Mouse (Mus musculus) lung, postnatal 0 days (tissue): ENCODE results near the gene Alox12e. TPM values are rescaled to one million over a fixed set of nuclear protein-coding genes. Genes with fewer than 3 reads are reported as not detected.

Experiments used
- ATAC-seq: fragments of 200-750 bp; cut with Nextera tagmentation; 2 replicates; pipeline ENCODE4 v1.8.0; 2017; ENCODE audit warnings: moderate library complexity
- DNase-seq: peaks from one replicate; pipeline ENCODE4 v3.0.0-alpha.2; 2016; ENCODE audit warnings: low spot score
- H3K27ac ChIP-seq: fragments of 300-500 bp; sonication (generic); 2 replicates; pipeline ENCODE4 v1.5.1; 2014; ENCODE audit warnings: antibody characterized with exemption, mild to moderate bottlenecking, low read length, mixed read lengths
- H3K27me3 ChIP-seq: fragments of 300-500 bp; sonication (generic); replicated peaks from 2 replicates; pipeline ENCODE4 v1.6.1; 2014; ENCODE audit warnings: low read length, mixed read lengths; ENCODE audit not compliant: insufficient read depth
- H3K36me3 ChIP-seq: fragments of 300-500 bp; sonication (generic); 2 replicates; pipeline ENCODE4 v1.6.1; 2014; ENCODE audit warnings: low read length, mixed read lengths; ENCODE audit not compliant: insufficient read depth
- H3K4me1 ChIP-seq: fragments of 300-500 bp; sonication (generic); 2 replicates; pipeline ENCODE4 v1.6.1; 2014; ENCODE audit warnings: antibody characterized with exemption, low read depth, low read length, mixed read lengths; ENCODE audit not compliant: insufficient read depth
- H3K4me2 ChIP-seq: fragments of 300-500 bp; sonication (generic); replicated peaks from 2 replicates; pipeline ENCODE4 v1.6.1; 2014; ENCODE audit warnings: low read depth, mild to moderate bottlenecking, low read length, moderate library complexity, mixed read lengths
- H3K4me3 ChIP-seq: fragments of 300-500 bp; sonication (generic); 2 replicates; pipeline ENCODE4 v1.5.1; 2014; ENCODE audit warnings: low read depth, low read length
- H3K9ac ChIP-seq: fragments of 300-500 bp; sonication (generic); replicated peaks from 2 replicates; pipeline ENCODE4 v1.6.1; 2014; ENCODE audit warnings: low read depth, mild to moderate bottlenecking
- H3K9me3 ChIP-seq: fragments of 300-500 bp; sonication (generic); 2 replicates; pipeline ENCODE4 v1.6.1; 2016; ENCODE audit warnings: low read length, mixed read lengths
- CTCF ChIP-seq: IDR thresholded peaks from 2 replicates; pipeline ENCODE4 v1.5.1; 2016; ENCODE audit warnings: antibody characterized with exemption, mild to moderate bottlenecking
- EP300 ChIP-seq: IDR thresholded peaks from 2 replicates; pipeline ENCODE4 v1.6.1; 2016; ENCODE audit warnings: antibody characterized with exemption, mild to moderate bottlenecking, control low read depth
- WGBS: fragments of 180-500 bp; shearing (Covaris S2); extraction: QIAGEN DNeasy Blood & Tissue Kit; methylation state at CpG from one replicate; pipeline ENCODE4 v1.1.7; 2014; 5-methylcytosine and 5-hydroxymethylcytosine counted together
- polyA plus RNA-seq: library from polyadenylated mRNA; unstranded; fragments of >200 nt; fragmentation: Nextera tagmentation; extraction: Ambion mirVana; gene quantifications from 2 replicates; pipeline ENCODE4 v1.2.1, GENCODE M21; 2015

The Alox12e gene
- polyA plus RNA-seq, 1 experiment from 2014 or later: 0.11 TPM

- H3K36me3 ChIP-seq: no peaks in the 10 kb centered on the region
- DNase-seq: peak; percentile 84
- no peak overlapping the region for H3K27ac ChIP-seq
- H3K9me3 ChIP-seq: no peaks in the 10 kb centered on the region
- no peak overlapping the region for H3K4me3 ChIP-seq
- peaks cover 4% of the 10 kb centered on the region; the same call in 1 of the 2 replicates for H3K4me1 ChIP-seq
- TF ChIP-seq EP300 (no peak), CTCF (no peak)
- no peak overlapping the region for H3K4me2 ChIP-seq
- WGBS: 21% methylated on average over 3 of the region's 3 CpGs
- H3K9ac ChIP-seq: no peak overlapping the region
- ATAC-seq: peak; percentile 85
- H3K27me3 ChIP-seq: no peaks in the 10 kb centered on the region
Observed at GRCm38 (mm10) chr11:70280441-70280840, 42.0 kb downstream of the Alox12e start.

- 88% methylated on average over 3 of the region's 3 CpGs for WGBS
- no peak overlapping the region for H3K4me3 ChIP-seq
- H3K4me1 ChIP-seq: peaks cover 4% of the 10 kb centered on the region; the same call in 1 of the 2 replicates
- no peaks in the 10 kb centered on the region for H3K27me3 ChIP-seq
- no peaks in the 10 kb centered on the region for H3K36me3 ChIP-seq
- no peak overlapping the region for H3K27ac ChIP-seq
- H3K9me3 ChIP-seq: no peaks in the 10 kb centered on the region
- H3K9ac ChIP-seq: no peak overlapping the region
- no peak for ATAC-seq
- no peak for TF ChIP-seq CTCF
- H3K4me2 ChIP-seq: no peak overlapping the region
- DNase-seq: no peak
Observed at GRCm38 (mm10) chr11:70278961-70279360, 43.5 kb downstream of the Alox12e start.

- Histone ChIP-seq H3K9ac (no peak overlapping the region), H3K9me3 (no peaks in the 10 kb centered on the region), H3K4me3 (no peak overlapping the region), H3K4me2 (no peak overlapping the region), H3K27me3 (no peaks in the 10 kb centered on the region), H3K4me1 (no peaks in the 10 kb centered on the region), H3K36me3 (no peaks in the 10 kb centered on the region), H3K27ac (no peak overlapping the region)
- TF ChIP-seq EP300 (no peak), CTCF (no peak)
- DNase-seq: no peak
- 67% methylated on average over 7 of the region's 7 CpGs for WGBS
- ATAC-seq: no peak
Observed at GRCm38 (mm10) chr11:70271641-70272040, 50.8 kb downstream of the Alox12e start.

GRCm38 (mm10) chr11:70266405-70266804, 56.0 kb downstream of the Alox12e start:
- 64% methylated on average over 1 of the region's 1 CpGs for WGBS
- H3K27me3 ChIP-seq: no peaks in the 10 kb centered on the region
- no peak overlapping the region for H3K4me3 ChIP-seq
- DNase-seq: peak; percentile 64
- peak; percentile 57 for ATAC-seq
- H3K27ac ChIP-seq: no peak overlapping the region
- H3K4me1 ChIP-seq: no peaks in the 10 kb centered on the region; the same call in 1 of the 2 replicates
- no peak overlapping the region for H3K9ac ChIP-seq
- TF ChIP-seq EP300 (no peak), CTCF (no peak)
- no peaks in the 10 kb centered on the region for H3K36me3 ChIP-seq
- H3K4me2 ChIP-seq: no peak overlapping the region
- H3K9me3 ChIP-seq: no peaks in the 10 kb centered on the region

DNA sequence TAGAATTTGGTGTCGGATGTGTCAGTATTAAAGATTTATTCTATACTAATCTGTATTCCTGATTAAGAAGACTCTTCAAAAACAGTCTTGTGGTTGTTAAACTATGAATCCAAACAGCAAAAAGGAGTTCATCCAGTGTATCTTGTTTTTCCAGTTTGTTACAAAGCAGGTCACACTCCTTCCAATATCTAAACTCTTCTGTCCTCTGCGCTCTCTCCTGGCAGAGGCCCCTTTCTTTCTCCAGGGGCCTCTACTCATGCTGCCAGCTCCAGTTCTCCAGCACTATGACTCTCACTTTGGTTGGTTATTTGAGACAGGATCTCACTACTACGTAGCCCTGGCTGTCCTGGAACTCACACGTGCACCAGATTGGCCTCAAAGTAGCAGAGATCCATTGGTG, 56.6 kb downstream of the Alox12e start:
- DNase-seq (no peak), ATAC-seq (no peak)
- no peaks in the 10 kb centered on the region for H3K36me3 ChIP-seq
- no peak overlapping the region for H3K27ac ChIP-seq
- H3K4me3 ChIP-seq: no peak overlapping the region
- H3K4me2 ChIP-seq: no peak overlapping the region
- H3K9me3 ChIP-seq: no peaks in the 10 kb centered on the region
- TF ChIP-seq CTCF (no peak), EP300 (no peak)
- no peaks in the 10 kb centered on the region; the same call in 1 of the 2 replicates for H3K4me1 ChIP-seq
- H3K27me3 ChIP-seq: no peaks in the 10 kb centered on the region
- 51% methylated on average over 4 of the region's 4 CpGs for WGBS
- no peak overlapping the region for H3K9ac ChIP-seq

Other genes starting within 250 kb of the Alox12e start
- gene Asgr2, start 230.0 kb downstream of the Alox12e start, polyA plus RNA-seq: not detected in 2 replicates
- 0.90 and 1.2 TPM in 2 replicates for gene Mgl2, start 192.3 kb downstream of the Alox12e start, polyA plus RNA-seq
- 0.54 and 0.70 TPM in 2 replicates for gene Clec10a, start 166.4 kb downstream of the Alox12e start, polyA plus RNA-seq
- 7.9 TPM in 2 replicates for gene Slc16a11, start 109.9 kb downstream of the Alox12e start, polyA plus RNA-seq
- 4.5 and 6.0 TPM in 2 replicates for gene Slc16a13, start 101.6 kb downstream of the Alox12e start, polyA plus RNA-seq
- gene Bcl6b, start 92.8 kb downstream of the Alox12e start, polyA plus RNA-seq: 19.2 and 31.6 TPM in 2 replicates
- 115 and 118 TPM in 2 replicates for gene 0610010K14Rik, start 84.7 kb downstream of the Alox12e start, polyA plus RNA-seq
- 11.0 and 15.3 TPM in 2 replicates for gene Gm21988, start 82.8 kb downstream of the Alox12e start, polyA plus RNA-seq
- gene Rnasek, start 82.8 kb downstream of the Alox12e start, polyA plus RNA-seq: 462 and 484 TPM in 2 replicates
- 5.8 and 7.0 TPM in 2 replicates for gene Alox12, start 67.3 kb downstream of the Alox12e start, polyA plus RNA-seq
- 0.26 and 0.57 TPM in 2 replicates for gene Alox15, start 29.4 kb upstream of the Alox12e start, polyA plus RNA-seq
- 9.1 and 9.6 TPM in 2 replicates for gene Pelp1, start 87.4 kb upstream of the Alox12e start, polyA plus RNA-seq
- gene Arrb2, start 110.0 kb upstream of the Alox12e start, polyA plus RNA-seq: 12.7 and 13.7 TPM in 2 replicates
- gene Med11, start 129.3 kb upstream of the Alox12e start, polyA plus RNA-seq: 37.3 and 37.9 TPM in 2 replicates
- gene Zmynd15, start 136.8 kb upstream of the Alox12e start, polyA plus RNA-seq: 1.0 and 1.4 TPM in 2 replicates
- 45.1 and 52.3 TPM in 2 replicates for gene Cxcl16, start 137.4 kb upstream of the Alox12e start, polyA plus RNA-seq
- 2.6 and 3.8 TPM in 2 replicates for gene Tm4sf5, start 182.6 kb upstream of the Alox12e start, polyA plus RNA-seq
- 0.43 and 0.68 TPM in 2 replicates for gene Vmo1, start 192.0 kb upstream of the Alox12e start, polyA plus RNA-seq
- gene Gltpd2, start 196.6 kb upstream of the Alox12e start, polyA plus RNA-seq: 0.64 and 0.86 TPM in 2 replicates
- 451 and 505 TPM in 2 replicates for gene Psmb6, start 202.7 kb upstream of the Alox12e start, polyA plus RNA-seq
- not detected in 2 replicates for gene Gm40193, start 210.3 kb upstream of the Alox12e start, polyA plus RNA-seq
- gene Pld2, start 217.4 kb upstream of the Alox12e start, polyA plus RNA-seq: 10.8 and 13.5 TPM in 2 replicates
- gene Mink1, start 240.3 kb upstream of the Alox12e start, polyA plus RNA-seq: 7.4 and 7.6 TPM in 2 replicates